Mouse (Mus musculus) embryo, embryonic 9.5 days (tissue): Measurements from ENCODE around the gene Susd5.
"Not testable (repeated sequence)": the region's sequence is repeated elsewhere in the genome, so short reads cannot be mapped to it uniquely, and the experiment has no call there.

Experiments
- DNase-seq: peaks from one replicate; pipeline ENCODE4 v3.0.0-alpha.2; 2017; ENCODE audit errors: extremely low spot score

Susd5 gene

GRCm38 (mm10) chr9:114069372-114069771 lies 12.4 kb downstream of the Susd5 start:
- DNase-seq, result no peak

GRCm38 (mm10) chr9:114073681-114074080 lies 16.7 kb downstream of the Susd5 start:
- DNase-seq, result no peak

GRCm38 (mm10) chr9:114086422-114086821 lies 29.5 kb downstream of the Susd5 start:
- no peak for DNase-seq

- no peak for DNase-seq
These were observed 30.3 kb downstream of the Susd5 start for GRCm38 (mm10) chr9:114087106-114087815.

- DNase-seq, result not testable (repeated sequence)
These were observed 31.9 kb downstream of the Susd5 start for GRCm38 (mm10) chr9:114088885-114089284.

GRCm38 (mm10) chr9:114092188-114092587 lies 35.2 kb downstream of the Susd5 start:
- DNase-seq, result peak; percentile 65

DNA sequence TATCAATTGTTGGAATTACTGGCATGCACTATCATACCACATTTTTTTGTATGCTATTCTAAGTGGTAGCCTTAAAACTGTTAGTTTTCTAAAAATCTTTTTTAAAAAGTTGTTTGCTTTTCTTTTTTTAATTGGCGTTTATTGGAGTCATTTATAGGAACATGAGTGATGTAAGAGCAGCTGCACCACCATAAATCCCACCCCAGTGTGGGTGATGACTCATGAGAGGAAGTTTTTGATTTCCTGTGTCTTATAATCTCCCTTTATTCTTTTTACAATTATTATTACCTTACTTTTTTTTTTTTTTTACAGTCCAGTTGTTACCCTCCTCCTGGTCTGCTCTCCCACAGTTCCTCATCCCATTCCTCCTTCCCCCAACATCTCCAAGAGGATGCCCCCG lies 37.9 kb downstream of the Susd5 start:
- no peak for DNase-seq

DNA sequence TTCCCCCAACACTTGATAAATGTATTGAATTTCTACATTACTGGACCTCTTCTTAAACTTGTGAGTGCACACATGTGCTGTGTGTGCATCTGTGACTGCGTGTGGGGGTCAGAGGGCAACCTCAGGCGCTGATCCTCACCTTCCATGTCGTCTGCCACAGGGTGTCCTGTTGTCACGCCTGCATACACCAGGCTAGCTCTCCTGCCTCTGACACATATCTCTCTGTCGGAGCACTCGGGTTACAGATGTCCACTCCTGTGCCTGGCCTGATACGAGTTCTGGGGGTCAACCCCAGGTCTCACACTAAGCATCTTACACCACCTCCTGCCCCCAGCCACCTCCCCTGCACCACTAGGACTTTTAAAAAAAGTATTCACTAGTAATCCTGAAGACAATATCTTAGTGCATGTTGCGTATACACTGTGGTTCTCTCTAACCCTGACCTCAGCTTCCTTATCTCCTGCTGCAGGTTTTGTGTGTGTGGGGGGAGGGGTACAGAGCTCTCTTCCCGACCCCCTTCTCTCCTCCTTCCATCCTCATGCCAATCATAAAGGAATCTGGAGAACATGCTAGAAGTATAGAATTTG lies 41.9 kb downstream of the Susd5 start:
- DNase-seq, result no peak

DNA sequence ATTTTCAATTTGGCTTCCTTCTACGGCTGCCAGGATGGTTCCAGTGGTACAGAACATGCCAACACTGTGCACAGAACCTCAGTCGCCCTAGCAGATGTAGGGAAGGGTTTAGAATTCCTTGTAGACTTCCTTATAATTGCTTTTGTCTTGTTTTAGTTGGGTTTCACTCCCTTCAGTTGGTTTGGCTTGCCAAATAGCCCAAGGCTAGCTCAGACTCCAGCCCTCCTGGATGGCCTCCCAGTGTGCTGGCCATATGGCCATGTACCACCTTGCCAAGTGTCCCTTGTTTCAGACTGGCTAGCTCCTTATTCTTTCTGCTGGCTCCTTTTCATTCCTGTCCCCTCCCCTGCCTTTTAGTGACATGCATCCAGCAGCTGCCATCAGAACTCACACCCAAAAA lies 53.3 kb downstream of the Susd5 start:
- DNase-seq, result no peak

GRCm38 (mm10) chr9:114111161-114111560 lies 54.2 kb downstream of the Susd5 start:
- DNase-seq, result no peak

DNA sequence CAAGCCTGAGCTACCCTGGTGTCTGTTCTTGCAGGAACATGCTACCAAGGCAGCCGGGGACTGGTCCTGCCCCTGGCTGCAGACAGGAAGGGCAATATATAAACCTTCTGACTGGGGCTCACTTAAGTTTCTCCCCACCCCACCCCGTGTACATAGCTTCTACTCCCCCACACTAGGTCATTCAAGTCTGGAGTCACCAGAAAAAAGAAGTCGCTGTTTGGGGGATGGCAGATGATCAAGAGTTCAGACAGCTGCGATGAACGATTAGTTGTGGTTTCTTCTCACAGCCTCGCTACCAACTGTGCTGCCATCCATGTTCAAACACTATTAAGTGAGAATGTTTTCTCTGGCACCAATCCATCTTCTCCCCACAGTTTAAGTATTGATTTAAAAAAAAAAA lies 55.3 kb downstream of the Susd5 start:
- DNase-seq, result no peak

DNA sequence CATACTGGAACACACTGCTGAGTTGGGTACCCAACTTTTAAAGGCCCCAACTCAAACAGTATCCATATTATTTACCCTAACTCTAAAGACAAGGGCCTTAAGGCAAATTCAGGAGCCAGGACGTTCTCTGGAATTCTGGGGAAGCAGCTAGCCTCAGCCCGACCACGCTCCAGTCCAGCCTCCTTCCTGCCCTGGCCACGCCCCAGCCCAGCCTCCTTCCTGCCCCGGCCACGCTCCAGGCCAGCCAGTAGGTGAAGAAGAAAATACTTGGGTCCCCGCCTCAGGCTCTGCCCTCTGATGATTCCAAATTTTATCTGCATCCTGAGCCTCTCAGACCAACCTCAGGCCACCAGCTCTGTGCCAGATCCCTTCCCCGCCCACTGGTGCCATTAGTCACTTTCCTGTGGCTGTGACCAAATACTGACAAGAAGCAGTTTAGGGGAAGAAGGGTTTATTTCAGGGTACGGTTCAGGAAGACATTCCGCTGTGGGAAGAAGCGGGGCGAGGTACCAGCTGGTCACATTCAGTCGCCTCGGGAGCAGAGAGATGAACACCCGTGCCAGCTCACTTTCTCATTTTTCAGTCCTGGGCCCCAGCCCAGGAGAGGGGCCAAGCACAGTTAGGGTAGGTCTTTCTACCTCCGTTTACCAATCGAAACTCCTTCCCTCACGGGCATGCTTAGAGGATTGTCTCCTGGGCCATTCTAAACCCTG lies 57.1 kb downstream of the Susd5 start:
- no peak for DNase-seq

DNA sequence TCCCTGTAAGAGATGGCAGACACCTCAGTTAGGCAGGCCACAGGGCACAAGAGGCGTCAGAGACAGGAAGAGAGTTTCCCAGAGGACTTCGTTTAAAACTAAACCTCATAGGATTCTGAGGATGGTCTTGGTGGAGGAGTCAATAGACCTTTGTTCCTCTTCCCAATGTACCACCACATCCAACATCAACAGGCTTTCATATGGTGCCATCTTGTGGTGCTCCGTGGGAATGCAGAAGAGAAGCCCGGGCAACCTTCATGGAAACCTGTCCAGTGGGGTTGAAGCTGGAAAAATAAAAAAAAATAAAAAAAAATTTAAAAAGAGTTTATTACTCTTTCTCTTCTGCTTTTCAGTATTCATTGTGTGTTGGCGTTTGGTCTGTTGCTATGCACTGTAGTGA lies 59.7 kb downstream of the Susd5 start:
- DNase-seq, result peak; percentile 69

DNA sequence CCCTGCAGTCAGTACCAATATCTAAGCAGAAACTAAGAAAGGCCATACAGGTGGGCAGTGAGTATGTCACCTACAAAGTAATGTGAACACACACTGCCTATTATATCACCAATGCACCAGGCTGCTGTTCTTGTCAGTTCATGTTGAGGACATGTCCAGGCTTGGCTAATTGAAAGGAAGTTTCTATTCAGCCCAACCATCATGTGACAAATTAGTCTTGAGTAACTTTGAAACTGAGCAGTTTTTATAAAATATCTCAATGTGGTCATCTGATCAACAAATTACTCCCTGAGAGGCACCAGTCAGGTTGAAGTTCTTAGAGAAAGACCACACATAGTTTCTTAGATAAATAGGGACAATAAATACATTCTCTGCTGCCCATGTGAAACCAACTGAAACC lies 65.9 kb downstream of the Susd5 start:
- DNase-seq, result not testable (repeated sequence)

- DNase-seq, result not testable (repeated sequence)
These were observed 72.4 kb downstream of the Susd5 start for GRCm38 (mm10) chr9:114129273-114129835.
